Mouse (Mus musculus) forebrain, postnatal 0 days (tissue): ENCODE results near the gene Gsg1. TPM values are rescaled to one million over a fixed set of nuclear protein-coding genes. Genes with fewer than 3 reads are reported as not detected.

ENCODE experiments used
- ATAC-seq: fragments of 200-750 bp; cut with Nextera tagmentation; 2 replicates; pipeline ENCODE4 v1.8.0; 2017; ENCODE audit warnings: mild to moderate bottlenecking, moderate library complexity
- DNase-seq: peaks from one replicate; pipeline ENCODE4 v3.0.0-alpha.2; 2015
- H3K27ac ChIP-seq: fragments of 300-500 bp; sonication (generic); 2 replicates; pipeline ENCODE4 v1.5.1; 2014; ENCODE audit warnings: low read depth, mild to moderate bottlenecking, antibody characterized with exemption, low read length, moderate library complexity, mixed read lengths
- H3K27me3 ChIP-seq: fragments of 300-500 bp; sonication (generic); 2 replicates; pipeline ENCODE4 v1.6.1; 2014; ENCODE audit warnings: mild to moderate bottlenecking, low read length, mixed read lengths; ENCODE audit not compliant: insufficient read depth
- H3K36me3 ChIP-seq: fragments of 300-500 bp; sonication (generic); 2 replicates; pipeline ENCODE4 v1.6.1; 2014; ENCODE audit warnings: mild to moderate bottlenecking, moderate library complexity; ENCODE audit not compliant: insufficient read depth
- H3K4me1 ChIP-seq: fragments of 300-500 bp; sonication (generic); 2 replicates; pipeline ENCODE4 v1.6.1; 2014; ENCODE audit warnings: antibody characterized with exemption; ENCODE audit not compliant: insufficient read depth
- H3K4me2 ChIP-seq: fragments of 300-500 bp; sonication (generic); 2 replicates; pipeline ENCODE4 v1.6.1; 2014; ENCODE audit warnings: low read depth, mild to moderate bottlenecking, moderate library complexity
- H3K4me3 ChIP-seq: fragments of 300-500 bp; sonication (generic); 2 replicates; pipeline ENCODE4 v1.5.1; 2014; ENCODE audit warnings: low read depth, low read length, mixed read lengths
- H3K9ac ChIP-seq: fragments of 300-500 bp; sonication (generic); 2 replicates; pipeline ENCODE4 v1.6.1; 2014; ENCODE audit warnings: mild to moderate bottlenecking
- H3K9me3 ChIP-seq: fragments of 300-500 bp; sonication (generic); 2 replicates; pipeline ENCODE4 v1.6.1; 2016; ENCODE audit warnings: low read length
- CTCF ChIP-seq: sonication (generic); IDR thresholded peaks from 2 replicates; pipeline ENCODE4 v1.5.1; 2016; ENCODE audit warnings: antibody characterized with exemption, control low read depth, low read depth
- WGBS: fragments of 180-500 bp; shearing (Covaris S2); extraction: QIAGEN DNeasy Blood & Tissue Kit; methylation state at CpG from one replicate; pipeline ENCODE4 v1.1.7; 2014; 5-methylcytosine and 5-hydroxymethylcytosine counted together
- polyA plus RNA-seq: library from polyadenylated mRNA; unstranded; fragments of >200 nt; fragmentation: Nextera tagmentation; extraction: Ambion mirVana; gene quantifications from 2 replicates; pipeline ENCODE4 v1.2.1, GENCODE M21; 2015
- total RNA-seq: library from RNA; depleted of rRNA; stranded (reverse); fragments of >200 nt; gene quantifications from 2 replicates; pipeline ENCODE4 v1.2.3, GENCODE M21; 2014; rRNA removed

The Gsg1 gene
- total and polyA plus RNA-seq, 2 experiments from 2014 or later: 0.19 to 0.46 TPM

DNA sequence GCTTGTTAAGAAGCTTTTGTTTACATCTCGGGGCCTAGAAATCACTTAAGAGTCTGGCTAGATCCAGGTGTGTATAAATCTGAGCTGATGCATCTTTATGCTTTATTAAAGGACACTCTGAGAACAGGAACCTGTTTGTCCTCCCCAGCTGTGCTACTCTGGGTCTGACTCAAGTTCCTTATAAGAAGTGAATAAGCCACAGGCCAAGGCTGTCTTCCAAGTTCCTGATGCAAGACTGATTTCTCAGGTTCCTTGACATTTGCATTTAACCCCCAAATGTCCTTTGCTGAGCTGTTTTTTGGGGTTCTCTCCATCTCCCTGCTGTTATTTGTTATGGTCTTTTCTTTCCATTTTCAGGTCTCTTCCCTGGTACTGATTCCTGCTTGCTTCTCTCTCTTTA is 62.2 kb downstream of the Gsg1 start:
- H3K9ac ChIP-seq: no peak overlapping the region
- no peak for DNase-seq
- WGBS: 83% methylated on average over 1 of the region's 1 CpGs

DNA sequence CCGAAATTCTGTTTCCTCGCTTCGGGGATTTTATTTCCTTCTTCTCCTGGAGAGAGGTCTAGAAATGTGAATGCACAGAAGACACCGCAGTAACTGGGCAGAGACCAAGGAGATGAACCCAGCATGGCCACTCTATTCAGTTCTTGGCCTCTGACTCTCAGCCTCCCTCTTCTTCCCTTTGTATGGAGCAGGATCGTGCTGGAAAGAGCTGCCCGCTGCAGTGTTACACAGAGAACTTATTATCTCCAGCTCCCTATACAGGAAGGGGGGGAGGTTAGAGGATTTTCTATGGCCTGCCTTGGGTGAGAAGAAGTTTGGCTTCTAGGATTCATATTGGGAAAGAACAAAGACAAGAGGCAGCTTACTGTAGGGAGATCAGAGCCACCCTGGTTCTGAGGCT is 64.0 kb downstream of the Gsg1 start:
- H3K36me3 ChIP-seq: no peaks in the 10 kb centered on the region
- H3K9ac ChIP-seq: no peak overlapping the region
- no peaks in the 10 kb centered on the region for H3K9me3 ChIP-seq
- no peak for TF ChIP-seq CTCF
- WGBS: 53% methylated on average over 6 of the region's 6 CpGs
- DNase-seq: no peak
- no peak overlapping the region for H3K27ac ChIP-seq
- ATAC-seq: no peak
- H3K4me3 ChIP-seq: no peak overlapping the region
- H3K27me3 ChIP-seq: no peaks in the 10 kb centered on the region
- no peak overlapping the region for H3K4me2 ChIP-seq
- no peaks in the 10 kb centered on the region for H3K4me1 ChIP-seq

More for the DNA sequence above, 62.2 kb downstream of the Gsg1 start:
- Histone ChIP-seq H3K4me3 (no peak overlapping the region), H3K27ac (no peak overlapping the region), H3K4me1 (no peaks in the 10 kb centered on the region), H3K4me2 (no peak overlapping the region), H3K9me3 (no peaks in the 10 kb centered on the region), H3K36me3 (no peaks in the 10 kb centered on the region), H3K27me3 (no peaks in the 10 kb centered on the region)
- TF ChIP-seq CTCF: no peak
- no peak for ATAC-seq

DNA sequence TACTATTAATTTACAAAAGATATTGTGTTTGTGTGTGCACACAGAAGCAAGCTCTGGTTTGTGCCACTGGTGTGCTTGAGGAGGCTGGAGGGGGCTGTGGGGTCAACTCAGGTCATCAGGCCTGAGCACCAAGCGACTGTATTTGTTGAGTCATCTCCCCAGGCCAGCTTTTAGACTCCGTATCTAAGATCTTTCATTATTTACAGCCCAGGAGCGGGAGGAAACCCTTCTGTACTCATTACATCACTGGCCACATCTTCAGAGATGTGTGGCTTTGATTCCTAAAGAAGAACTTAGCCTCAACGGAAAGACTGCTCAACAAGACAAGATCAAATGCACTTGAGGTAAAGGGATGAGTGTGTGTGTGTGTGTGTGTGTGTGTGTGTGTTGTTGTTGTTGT is 65.5 kb downstream of the Gsg1 start:
- H3K9me3 ChIP-seq: no peaks in the 10 kb centered on the region
- H3K4me2 ChIP-seq: no peak overlapping the region
- H3K9ac ChIP-seq: no peak overlapping the region
- no peak for TF ChIP-seq CTCF
- 79% methylated on average over 4 of the region's 4 CpGs for WGBS
- no peak overlapping the region for H3K27ac ChIP-seq
- no peak overlapping the region for H3K4me3 ChIP-seq
- ATAC-seq (no peak), DNase-seq (no peak)
- H3K4me1 ChIP-seq: no peaks in the 10 kb centered on the region
- H3K27me3 ChIP-seq: no peaks in the 10 kb centered on the region
- no peaks in the 10 kb centered on the region for H3K36me3 ChIP-seq

Other genes with a start within 250 kb of the Gsg1 start
- gene Ddx47, start 242.7 kb downstream of the Gsg1 start, total RNA-seq: 34.6 and 41.9 TPM in 2 replicates
- gene Ddx47, start 242.7 kb downstream of the Gsg1 start, polyA plus RNA-seq: 51.0 and 60.0 TPM in 2 replicates
- gene Gprc5a, start 188.7 kb downstream of the Gsg1 start, total RNA-seq: 0.43 and 0.62 TPM in 2 replicates
- 0.47 and 0.60 TPM in 2 replicates for gene Gprc5a, start 188.7 kb downstream of the Gsg1 start, polyA plus RNA-seq
- gene Gprc5d, start 136.1 kb downstream of the Gsg1 start, total RNA-seq: not detected in 2 replicates
- gene Gprc5d, start 136.1 kb downstream of the Gsg1 start, polyA plus RNA-seq: 0.19 TPM in 1 of 2 replicates, not detected in the other
- 59.8 and 81.3 TPM in 2 replicates for gene Fam234b, start 56.4 kb downstream of the Gsg1 start, total RNA-seq
- 88.3 and 118 TPM in 2 replicates for gene Fam234b, start 56.4 kb downstream of the Gsg1 start, polyA plus RNA-seq
- gene Hebp1, start 56.3 kb downstream of the Gsg1 start, total RNA-seq: 10.2 and 11.1 TPM in 2 replicates
- gene Hebp1, start 56.3 kb downstream of the Gsg1 start, polyA plus RNA-seq: 6.7 and 8.5 TPM in 2 replicates
- gene Pbp2, start 56.1 kb upstream of the Gsg1 start, total RNA-seq: not detected in 2 replicates
- not detected in 2 replicates for gene Pbp2, start 56.1 kb upstream of the Gsg1 start, polyA plus RNA-seq
- 11.4 and 37.0 TPM in 2 replicates for gene Emp1, start 108.2 kb upstream of the Gsg1 start, total RNA-seq
- 3.8 and 4.3 TPM in 2 replicates for gene Emp1, start 108.2 kb upstream of the Gsg1 start, polyA plus RNA-seq